Mouse (Mus musculus) embryonic facial prominence, embryonic 14.5 days (tissue): ENCODE measurements at regions not wholly inside any gene's neighbourhood (a gene's known extent, or its start where the extent isn't known, plus 50 kb on each side); places are given as distances from the start of the nearest gene placed in this dataset.

ENCODE experiments used
- ATAC-seq: fragments of 200-750 bp; cut with Nextera tagmentation; 2 replicates; pipeline ENCODE4 v1.8.0; 2017; ENCODE audit warnings: low read depth, moderate number of reproducible peaks, moderate TSS enrichment
- DNase-seq: peaks from one replicate; pipeline ENCODE4 v3.0.0-alpha.2; 2015; ENCODE audit warnings: low spot score
- H3K27ac ChIP-seq: fragments of 300-500 bp; sonication (generic); replicated peaks from 2 replicates; pipeline ENCODE4 v1.5.1; 2014; ENCODE audit warnings: low read depth, mild to moderate bottlenecking, low read length, moderate library complexity
- H3K27me3 ChIP-seq: fragments of 300-500 bp; sonication (generic); replicated peaks from 2 replicates; pipeline ENCODE4 v1.6.1; 2014; ENCODE audit warnings: low read length; ENCODE audit not compliant: control insufficient read depth, insufficient read depth
- H3K36me3 ChIP-seq: fragments of 300-500 bp; sonication (generic); 2 replicates; pipeline ENCODE4 v1.6.1; 2014; ENCODE audit warnings: low read length, mixed read lengths; ENCODE audit not compliant: control insufficient read depth, insufficient read depth
- H3K4me1 ChIP-seq: fragments of 300-500 bp; sonication (generic); 2 replicates; pipeline ENCODE4 v1.6.1; 2014; ENCODE audit warnings: antibody characterized with exemption, low read length; ENCODE audit not compliant: control insufficient read depth, insufficient read depth
- H3K4me2 ChIP-seq: fragments of 300-500 bp; sonication (generic); 2 replicates; pipeline ENCODE4 v1.6.1; 2014; ENCODE audit warnings: low read depth, mild to moderate bottlenecking, low read length, moderate library complexity, mixed read lengths
- H3K4me3 ChIP-seq: fragments of 300-500 bp; sonication (generic); 2 replicates; pipeline ENCODE4 v1.5.1; 2014; ENCODE audit warnings: low read depth, mild to moderate bottlenecking, low read length
- H3K9ac ChIP-seq: fragments of 300-500 bp; sonication (generic); 2 replicates; pipeline ENCODE4 v1.6.1; 2014; ENCODE audit warnings: low read depth, mild to moderate bottlenecking, low read length, moderate library complexity, mixed read lengths
- H3K9me3 ChIP-seq: fragments of 300-500 bp; sonication (generic); 2 replicates; pipeline ENCODE4 v1.6.1; 2016; ENCODE audit warnings: low read length; ENCODE audit not compliant: control insufficient read depth
- WGBS: fragments of 180-500 bp; shearing (Covaris S2); extraction: QIAGEN DNeasy Blood & Tissue Kit; methylation state at CpG from one replicate; pipeline ENCODE4 v1.1.7; 2014; 5-methylcytosine and 5-hydroxymethylcytosine counted together

DNA sequence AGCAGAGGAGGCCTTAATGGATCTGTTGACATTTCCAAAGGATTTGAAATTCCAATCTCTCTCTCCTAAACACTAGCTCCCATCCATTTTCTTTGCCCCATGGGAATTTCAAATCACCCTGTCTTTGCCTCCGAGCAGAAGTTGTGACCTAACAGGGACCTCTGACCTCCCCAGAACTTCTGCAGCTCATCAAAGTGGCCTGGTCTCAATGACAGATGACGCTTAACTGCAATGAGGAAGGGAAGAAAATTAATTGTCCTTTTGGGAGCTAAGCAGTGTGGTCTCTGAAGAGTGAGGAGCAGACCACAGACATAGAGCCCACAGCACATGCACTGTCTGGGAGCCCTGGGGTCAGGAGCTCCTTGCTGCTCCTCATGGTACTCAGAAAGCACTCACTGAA is 155.3 kb downstream of the Tox3 start:
- ATAC-seq, result no peak
- H3K36me3 ChIP-seq, result no peaks in the 10 kb centered on the region
- H3K9me3 ChIP-seq, result no peaks in the 10 kb centered on the region
- H3K27ac ChIP-seq, result no peak overlapping the region
- no peaks in the 10 kb centered on the region for H3K27me3 ChIP-seq
- DNase-seq, result no peak
- WGBS, result 23% methylated on average over 2 of the region's 2 CpGs
- no peak overlapping the region for H3K9ac ChIP-seq
- H3K4me2 ChIP-seq, result no peak overlapping the region
- no peaks in the 10 kb centered on the region for H3K4me1 ChIP-seq
- no peak overlapping the region for H3K4me3 ChIP-seq

- DNase-seq, result no peak
- Histone ChIP-seq H3K4me1 (no peaks in the 10 kb centered on the region), H3K9me3 (no peaks in the 10 kb centered on the region), H3K27me3 (no peaks in the 10 kb centered on the region), H3K4me3 (no peak overlapping the region), H3K36me3 (no peaks in the 10 kb centered on the region), H3K9ac (no peak overlapping the region), H3K4me2 (no peak overlapping the region), H3K27ac (no peak overlapping the region)
- 52% methylated on average over 6 of the region's 6 CpGs for WGBS
- no peak for ATAC-seq
These were observed 165.3 kb downstream of the Tox3 start for GRCm38 (mm10) chr8:90182807-90183206.

- peak; percentile 32 for DNase-seq
- no peak for ATAC-seq
These were observed 171.4 kb downstream of the Tox3 start for GRCm38 (mm10) chr8:90176771-90177170.

GRCm38 (mm10) chr8:90176335-90176734 is 171.8 kb downstream of the Tox3 start:
- ATAC-seq (no peak), DNase-seq (no peak)
- Histone ChIP-seq H3K4me1 (no peaks in the 10 kb centered on the region), H3K36me3 (no peaks in the 10 kb centered on the region), H3K9ac (no peak overlapping the region), H3K4me2 (no peak overlapping the region), H3K27me3 (no peaks in the 10 kb centered on the region), H3K27ac (no peak overlapping the region), H3K4me3 (no peak overlapping the region), H3K9me3 (no peaks in the 10 kb centered on the region)
- 35% methylated on average over 9 of the region's 9 CpGs for WGBS

More at GRCm38 (mm10) chr8:90176771-90177170, 171.4 kb downstream of the Tox3 start:
- no peak overlapping the region for H3K4me3 ChIP-seq
- H3K27me3 ChIP-seq, result no peaks in the 10 kb centered on the region
- H3K4me1 ChIP-seq, result no peaks in the 10 kb centered on the region
- no peak overlapping the region for H3K4me2 ChIP-seq
- no peaks in the 10 kb centered on the region for H3K9me3 ChIP-seq
- WGBS, result 60% methylated on average over 7 of the region's 7 CpGs
- no peaks in the 10 kb centered on the region for H3K36me3 ChIP-seq
- H3K27ac ChIP-seq, result no peak overlapping the region
- no peak overlapping the region for H3K9ac ChIP-seq

- no peaks in the 10 kb centered on the region for H3K27me3 ChIP-seq
- H3K9me3 ChIP-seq, result no peaks in the 10 kb centered on the region
- no peak overlapping the region for H3K9ac ChIP-seq
- DNase-seq, result no peak
- H3K27ac ChIP-seq, result no peak overlapping the region
- no peaks in the 10 kb centered on the region for H3K4me1 ChIP-seq
- H3K4me3 ChIP-seq, result no peak overlapping the region
- H3K36me3 ChIP-seq, result no peaks in the 10 kb centered on the region
- WGBS, result 83% methylated on average over 2 of the region's 2 CpGs
- no peak for ATAC-seq
- no peak overlapping the region for H3K4me2 ChIP-seq
These were observed 181.5 kb downstream of the Tox3 start for GRCm38 (mm10) chr8:90166639-90167038.

GRCm38 (mm10) chr8:90151477-90151876 is 196.7 kb downstream of the Tox3 start:
- ATAC-seq, result no peak
- no peak overlapping the region for H3K9ac ChIP-seq
- H3K4me1 ChIP-seq, result no peaks in the 10 kb centered on the region
- H3K4me3 ChIP-seq, result no peak overlapping the region
- WGBS, result 70% methylated on average over 5 of the region's 5 CpGs
- DNase-seq, result no peak
- H3K27me3 ChIP-seq, result no peaks in the 10 kb centered on the region
- no peak overlapping the region for H3K27ac ChIP-seq
- no peaks in the 10 kb centered on the region for H3K9me3 ChIP-seq
- no peak overlapping the region for H3K4me2 ChIP-seq
- no peaks in the 10 kb centered on the region for H3K36me3 ChIP-seq

- no peaks in the 10 kb centered on the region for H3K9me3 ChIP-seq
- H3K4me2 ChIP-seq, result no peak overlapping the region
- no peaks in the 10 kb centered on the region for H3K27me3 ChIP-seq
- no peaks in the 10 kb centered on the region for H3K4me1 ChIP-seq
- H3K4me3 ChIP-seq, result no peak overlapping the region
- DNase-seq (no peak), ATAC-seq (no peak)
- no peaks in the 10 kb centered on the region for H3K36me3 ChIP-seq
- no peak overlapping the region for H3K9ac ChIP-seq
- no peak overlapping the region for H3K27ac ChIP-seq
- 64% methylated on average over 6 of the region's 6 CpGs for WGBS
These were observed 198.2 kb downstream of the Tox3 start for GRCm38 (mm10) chr8:90149903-90150302.

DNA sequence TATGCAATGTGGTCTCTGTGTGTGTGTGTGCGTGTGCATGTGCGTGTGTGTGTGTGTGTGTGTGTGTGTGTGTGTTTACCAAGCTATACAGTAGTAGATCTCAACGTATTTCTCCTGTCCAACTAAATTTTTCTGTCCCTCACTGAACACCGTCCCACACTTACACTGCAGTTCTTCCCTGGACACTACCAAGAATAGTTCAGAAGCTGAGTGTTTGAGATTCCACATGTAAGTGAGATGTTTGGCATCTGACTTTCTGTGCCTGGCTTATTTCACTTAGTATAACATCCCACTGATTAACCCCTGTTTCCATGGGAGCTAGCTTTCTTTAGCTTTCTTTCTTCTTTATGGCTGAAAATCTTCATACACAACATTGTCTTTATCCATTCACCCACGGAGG is 213.5 kb downstream of the Tox3 start:
- no peaks in the 10 kb centered on the region for H3K36me3 ChIP-seq
- ATAC-seq (no peak), DNase-seq (no peak)
- 65% methylated on average over 5 of the region's 5 CpGs for WGBS
- H3K4me1 ChIP-seq, result no peaks in the 10 kb centered on the region
- no peaks in the 10 kb centered on the region for H3K27me3 ChIP-seq
- no peak overlapping the region for H3K4me2 ChIP-seq
- H3K9me3 ChIP-seq, result no peaks in the 10 kb centered on the region
- H3K4me3 ChIP-seq, result no peak overlapping the region
- no peak overlapping the region for H3K9ac ChIP-seq
- no peak overlapping the region for H3K27ac ChIP-seq

- Histone ChIP-seq H3K4me2 (no peak overlapping the region), H3K4me3 (no peak overlapping the region), H3K27me3 (no peaks in the 10 kb centered on the region), H3K9me3 (no peaks in the 10 kb centered on the region), H3K9ac (no peak overlapping the region), H3K27ac (no peak overlapping the region), H3K4me1 (no peaks in the 10 kb centered on the region), H3K36me3 (no peaks in the 10 kb centered on the region)
- no peak for ATAC-seq
- peak; percentile 27 for DNase-seq
- WGBS, result 78% methylated on average over 5 of the region's 5 CpGs
These were observed 217.4 kb downstream of the Tox3 start for GRCm38 (mm10) chr8:90130704-90131267.
